Mouse (Mus musculus) B cell, adult 67 days (primary cell): Measurements from ENCODE around the gene Olfr284. TPM values are rescaled to one million over a fixed set of nuclear protein-coding genes. Genes with fewer than 3 reads are reported as not detected.

ENCODE experiments used
- total RNA-seq, 2 experiments: library from RNA; stranded (reverse); gene quantifications; 4 replicates each; pipeline ENCODE4 v1.2.4; 2023

Olfr284 gene
- not detected for total RNA-seq

DNA sequence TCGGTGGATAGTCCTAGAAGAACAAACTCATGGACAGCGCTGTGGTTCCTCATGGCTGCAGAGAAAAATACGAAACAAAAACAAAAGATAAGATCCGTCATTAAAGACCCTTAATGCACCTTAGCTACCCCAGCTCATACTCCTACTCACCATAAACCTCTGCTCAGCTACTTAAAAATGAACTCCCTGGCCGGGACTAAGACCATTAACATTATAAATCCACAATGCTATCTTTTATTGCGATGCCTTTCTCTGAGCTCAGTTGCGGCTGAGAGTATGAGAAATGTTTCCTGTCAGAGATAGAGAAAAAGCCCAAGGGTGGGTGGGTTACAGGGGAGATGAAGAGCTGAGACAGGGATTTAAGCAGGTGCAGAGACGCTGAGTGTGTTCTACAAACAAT is at the start of gene Olfr284:
Olfr284 (minus strand) TSS at position 101 of the 400 bp plus-strand sequence.

DNA sequence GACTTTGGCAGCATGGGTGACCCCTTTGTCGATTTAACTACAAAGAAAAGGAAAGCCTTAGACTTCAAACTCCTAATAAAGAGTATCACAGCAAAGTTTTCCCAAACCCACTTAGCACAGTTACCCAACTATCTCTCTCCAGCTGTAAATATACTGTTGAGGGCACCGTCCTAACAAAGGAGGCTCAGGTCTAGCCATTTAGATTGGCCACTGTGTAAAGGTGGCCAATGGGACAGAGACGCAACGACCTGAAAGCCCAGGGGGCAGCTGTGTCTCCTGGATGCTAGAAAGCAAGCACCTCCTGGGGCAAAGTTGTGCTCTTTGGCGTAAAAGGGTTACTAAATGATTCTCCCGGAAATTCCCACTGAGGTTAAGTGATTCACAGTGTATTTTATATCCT is 40.1 kb upstream of the Olfr284 start, which contains the start of gene Olfr283:
Olfr283 (minus strand) TSS at position 101 of the 400 bp plus-strand sequence.

DNA sequence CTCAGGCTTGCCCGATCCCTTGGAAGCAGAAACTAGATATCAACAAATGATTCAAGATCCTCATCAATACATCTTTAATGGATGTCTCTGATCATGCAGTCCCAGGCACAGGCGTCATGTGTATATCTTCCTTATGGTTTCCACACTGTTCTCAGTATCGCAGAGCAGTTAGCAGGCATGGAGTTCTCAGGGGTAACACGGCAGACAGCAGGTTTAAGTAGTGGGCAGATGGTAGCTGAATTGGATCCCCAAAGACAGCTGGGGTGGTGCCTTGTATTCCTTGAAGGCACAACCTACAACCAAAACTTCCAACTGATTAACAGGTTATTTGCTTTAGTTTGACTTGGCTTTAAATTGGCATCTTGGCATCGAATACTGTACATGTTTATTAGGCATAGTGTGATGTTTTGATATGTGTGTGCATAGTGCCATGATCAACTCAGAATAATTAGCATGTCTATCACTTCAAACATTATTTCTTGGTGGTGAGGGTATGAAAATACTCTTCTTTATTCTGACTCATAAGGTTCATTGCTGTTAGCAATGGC is 23.5 kb downstream of the Olfr284 start, which contains the start of gene Olfr285:
Olfr285 (minus strand) TSS at position 177 of the 548 bp plus-strand sequence.

DNA sequence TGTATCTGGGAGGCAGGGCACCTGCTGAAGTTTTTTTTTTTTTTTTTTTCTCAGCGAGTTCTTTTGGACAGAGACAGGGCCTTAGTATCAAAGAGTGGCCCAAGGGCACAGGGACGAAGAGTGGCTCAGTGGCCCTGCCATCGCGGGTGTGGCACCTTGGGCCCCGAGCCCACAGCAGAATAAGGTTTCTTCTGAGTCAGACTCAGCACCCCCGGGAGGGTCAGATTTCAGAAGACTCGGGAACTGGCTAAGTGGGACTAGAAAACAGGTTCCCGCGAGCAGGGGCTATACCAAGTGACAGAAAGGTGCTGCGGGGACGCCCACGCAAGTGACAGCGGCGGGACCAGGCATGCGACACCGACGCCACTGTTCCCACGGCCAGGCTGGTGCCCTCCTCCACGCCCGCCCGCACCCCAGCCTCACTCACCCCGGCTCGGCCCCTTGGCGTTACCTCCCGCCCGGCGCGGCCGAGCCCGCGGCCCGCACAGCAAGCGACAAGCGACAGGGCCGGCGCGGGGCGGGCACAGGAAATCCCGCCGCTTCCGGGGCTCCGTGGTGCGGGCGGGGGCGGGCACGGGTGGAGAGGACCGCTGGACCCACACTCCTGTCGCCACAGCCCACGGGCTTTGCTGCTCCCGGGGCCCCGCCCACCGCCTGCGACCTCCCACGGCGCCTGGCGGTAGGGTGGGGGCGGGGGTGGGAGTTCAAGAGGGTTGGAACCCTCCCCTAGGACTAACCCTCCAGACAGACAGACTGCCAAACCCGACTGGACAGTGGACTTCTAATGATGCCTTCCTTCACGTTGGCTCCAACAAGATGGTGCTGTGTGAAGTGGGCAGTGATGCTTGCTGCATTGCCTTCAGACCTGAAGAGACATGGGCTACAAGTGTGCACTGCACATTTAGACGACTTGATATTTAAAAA is 44.9 kb downstream of the Olfr284 start, which contains the start of gene Zfp641:
Zfp641 (minus strand) TSS at position 534 of the 924 bp plus-strand sequence.

Other genes with a start within 250 kb of the Olfr284 start
- gene Pfkm, start 248.4 kb downstream of the Olfr284 start, total RNA-seq = 1 to 10 TPM; 4.7 to 5.5 TPM
- 10 to 100 TPM; 63.4 to 70.5 TPM for gene Senp1, start 247.2 kb downstream of the Olfr284 start, total RNA-seq
- 10 to 100 TPM; 21.2 to 27.4 TPM for gene Asb8, start 175.4 kb downstream of the Olfr284 start, total RNA-seq
- not detected for gene Ccdc184, start 173.8 kb downstream of the Olfr284 start, total RNA-seq
- not detected for gene Olfr288, start 145.4 kb downstream of the Olfr284 start, total RNA-seq
- not detected for gene Gm44579, start 120.0 kb downstream of the Olfr284 start, total RNA-seq
- gene Olfr287, start 119.9 kb downstream of the Olfr284 start, total RNA-seq = not detected
- gene Olfr286, start 106.5 kb downstream of the Olfr284 start, total RNA-seq = not detected
- gene H1fnt, start 83.7 kb downstream of the Olfr284 start, total RNA-seq = not detected
- not detected for gene Zfp641, start 44.8 kb downstream of the Olfr284 start, total RNA-seq
- not detected for gene Olfr285, start 23.6 kb downstream of the Olfr284 start, total RNA-seq
- not detected for gene Olfr283, start 40.0 kb upstream of the Olfr284 start, total RNA-seq
- gene Olfr282, start 90.2 kb upstream of the Olfr284 start, total RNA-seq = not detected
- gene Olfr281, start 111.6 kb upstream of the Olfr284 start, total RNA-seq = not detected
- not detected for gene OR5BS1P, start 128.9 kb upstream of the Olfr284 start, total RNA-seq
- gene Lalba, start 141.7 kb upstream of the Olfr284 start, total RNA-seq = under 1 TPM in 1 of 2 experiments, not detected in 1; 0.75 TPM
- not detected for gene Olfr279, start 151.4 kb upstream of the Olfr284 start, total RNA-seq
- 10 to 100 TPM; 80.7 to 85.4 TPM for gene Kansl2, start 193.3 kb upstream of the Olfr284 start, total RNA-seq
- gene Ccnt1, start 229.9 kb upstream of the Olfr284 start, total RNA-seq = 100 to 1,000 TPM; 134 to 143 TPM
- not detected for gene 4930415O20Rik, start 230.0 kb upstream of the Olfr284 start, total RNA-seq